Mouse (Mus musculus) heart, postnatal 0 days (tissue): ENCODE measurements around the gene Cd151.

Experiments used
- CTCF ChIP-seq: IDR thresholded peaks from 2 replicates; pipeline ENCODE4 v1.5.1; 2016; ENCODE audit warnings: antibody characterized with exemption, control low read depth, low read depth
- EP300 ChIP-seq: IDR thresholded peaks from 2 replicates; pipeline ENCODE4 v1.6.1; 2016; ENCODE audit warnings: antibody characterized with exemption, low read depth

DNA sequence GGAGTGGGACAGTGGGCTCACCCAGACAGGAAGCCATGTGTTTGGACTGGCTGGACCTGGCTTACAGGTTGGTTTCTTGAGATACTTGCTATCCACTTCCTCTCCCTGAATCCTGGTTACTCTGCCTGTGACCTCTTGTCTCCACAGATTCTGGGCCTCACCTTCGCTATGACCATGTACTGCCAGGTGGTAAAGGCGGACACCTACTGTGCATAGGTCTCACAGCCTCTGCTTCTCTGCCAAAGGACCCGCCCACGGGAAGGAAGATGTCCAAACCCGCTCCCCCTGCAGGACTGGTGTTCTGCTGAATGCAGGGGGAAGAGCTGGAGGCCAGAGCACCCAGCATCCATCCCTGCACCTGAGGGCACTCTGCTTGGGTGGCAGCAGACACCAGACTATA, 25.5 kb downstream of the Cd151 start:
- TF ChIP-seq CTCF (no peak), EP300 (no peak)
